Mouse (Mus musculus) right cerebral cortex, postnatal 14 days (tissue): Measurements from ENCODE around the gene Fgf18.

Experiments used
- DNase-seq: peaks from one replicate; pipeline ENCODE4 v3.0.0; 2022

Fgf18 gene

GRCm38 (mm10) chr11:33149453-33149852, 2.3 kb upstream of the Fgf18 start:
- DNase-seq: no peak

GRCm38 (mm10) chr11:33149088-33149436, 1.9 kb upstream of the Fgf18 start:
- no peak for DNase-seq

- peak; percentile 54 for DNase-seq
Observed at GRCm38 (mm10) chr11:33148338-33149087, 1.3 kb upstream of the Fgf18 start.

GRCm38 (mm10) chr11:33147572-33148337, 555 bp upstream of the Fgf18 start:
- no peak for DNase-seq

GRCm38 (mm10) chr11:33146651-33147131, 509 bp downstream of the Fgf18 start:
- DNase-seq: peak; percentile 35

- DNase-seq: peak; percentile 88
Observed at GRCm38 (mm10) chr11:33146143-33146497, 1.1 kb downstream of the Fgf18 start.

- no peak for DNase-seq
Observed at GRCm38 (mm10) chr11:33145201-33146142, 1.7 kb downstream of the Fgf18 start.

GRCm38 (mm10) chr11:33143906-33144305, 3.3 kb downstream of the Fgf18 start:
- no peak for DNase-seq

GRCm38 (mm10) chr11:33142801-33143200, 4.4 kb downstream of the Fgf18 start:
- DNase-seq: no peak

- no peak for DNase-seq
Observed at GRCm38 (mm10) chr11:33140111-33140460, 7.1 kb downstream of the Fgf18 start.

- no peak for DNase-seq
Observed at GRCm38 (mm10) chr11:33139458-33140110, 7.6 kb downstream of the Fgf18 start.

GRCm38 (mm10) chr11:33138686-33139085, 8.5 kb downstream of the Fgf18 start:
- DNase-seq: no peak

GRCm38 (mm10) chr11:33134391-33134986, 12.7 kb downstream of the Fgf18 start:
- DNase-seq: no peak

- no peak for DNase-seq
Observed at GRCm38 (mm10) chr11:33132619-33133338, 14.4 kb downstream of the Fgf18 start.

- no peak for DNase-seq
Observed at GRCm38 (mm10) chr11:33127058-33127457, 20.1 kb downstream of the Fgf18 start.

- DNase-seq: no peak
Observed at GRCm38 (mm10) chr11:33122575-33123268, 24.5 kb downstream of the Fgf18 start.

- DNase-seq: no peak
Observed at GRCm38 (mm10) chr11:33119556-33119955, 27.6 kb downstream of the Fgf18 start.

GRCm38 (mm10) chr11:33119116-33119515, 28.1 kb downstream of the Fgf18 start:
- DNase-seq: no peak

- no peak for DNase-seq
Observed at GRCm38 (mm10) chr11:33118480-33118879, 28.7 kb downstream of the Fgf18 start.

- no peak for DNase-seq
Observed at GRCm38 (mm10) chr11:33115796-33116195, 31.4 kb downstream of the Fgf18 start.

- no peak for DNase-seq
Observed at GRCm38 (mm10) chr11:33112407-33112806, 34.8 kb downstream of the Fgf18 start.
